Mouse (Mus musculus) c-Kit-negative CD71-positive TER-119-positive erythroid progenitor cells, embryonic 14.5 days (primary cell): ENCODE results near the gene Ggta1.
"Not testable (repeated sequence)": the region's sequence is repeated elsewhere in the genome, so short reads cannot be mapped to it uniquely, and the experiment has no call there.

ENCODE experiments used
- DNase-seq: peaks from one replicate; pipeline ENCODE4 v3.0.0-alpha.2; 2013; ENCODE audit warnings: low read depth, low spot score

The Ggta1 gene

DNA sequence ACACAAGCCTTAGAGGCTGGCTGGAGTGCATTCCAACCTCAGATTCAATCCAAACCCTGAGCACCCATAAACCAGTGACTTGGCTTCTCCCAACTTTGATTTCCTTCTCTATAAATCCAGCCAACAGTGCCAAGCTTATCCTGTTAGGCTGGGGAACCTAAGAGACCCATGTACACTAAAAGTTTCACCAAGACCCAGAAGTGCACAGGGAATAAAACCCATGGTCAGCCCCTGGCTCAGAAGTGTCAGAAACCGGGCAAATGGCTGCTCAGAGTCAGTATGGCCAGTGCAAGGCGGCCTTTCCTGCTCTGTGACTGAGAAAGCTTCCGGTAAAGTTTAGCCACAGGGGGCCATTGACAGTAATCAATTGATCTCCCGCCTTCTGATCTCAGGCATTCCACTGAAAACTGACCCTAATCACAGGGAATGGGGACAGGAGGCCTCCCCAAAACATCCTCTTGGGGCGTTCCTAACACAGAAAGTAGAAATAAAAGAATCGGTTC lies 2.6 kb downstream of the Ggta1 start:
- DNase-seq, result peak; percentile 16

DNA sequence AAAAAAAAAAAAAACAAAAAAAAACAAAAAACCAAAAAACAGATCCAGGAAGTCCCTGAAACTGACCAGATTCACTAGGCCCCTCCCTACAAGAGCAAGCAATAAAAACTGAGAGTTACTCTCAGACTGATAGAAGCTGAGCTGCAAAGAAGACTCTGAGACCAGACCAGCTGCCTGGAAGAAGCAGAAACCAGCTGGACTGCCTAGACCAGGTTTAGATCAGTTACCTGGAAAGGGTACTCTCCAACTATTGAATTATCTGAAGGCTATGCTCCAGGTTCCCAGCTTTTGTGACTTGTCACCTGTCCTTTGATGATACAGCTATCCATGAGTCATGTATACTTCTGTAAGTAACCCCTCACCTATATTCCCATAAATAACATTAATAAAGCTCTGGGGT lies 3.7 kb downstream of the Ggta1 start:
- no peak for DNase-seq

DNA sequence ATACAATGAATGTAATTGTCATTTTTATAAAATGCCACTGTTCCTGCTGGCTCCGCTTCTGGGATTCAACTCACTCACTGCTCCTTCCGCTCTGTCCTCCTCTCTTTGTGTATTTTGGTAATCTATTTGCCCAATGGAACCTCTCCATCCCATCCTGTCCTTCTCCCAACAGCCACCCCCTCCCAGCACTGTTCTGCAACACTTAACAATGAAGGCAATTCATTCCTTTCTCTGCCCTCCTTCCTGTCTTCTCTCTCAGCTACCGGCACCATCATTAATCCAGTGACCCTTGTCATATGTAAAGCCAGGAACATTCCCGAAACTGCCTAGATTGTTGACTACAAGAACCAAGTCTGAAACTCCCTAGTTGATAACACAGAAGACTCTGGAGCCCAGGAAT lies 4.6 kb downstream of the Ggta1 start:
- DNase-seq, result no peak

DNA sequence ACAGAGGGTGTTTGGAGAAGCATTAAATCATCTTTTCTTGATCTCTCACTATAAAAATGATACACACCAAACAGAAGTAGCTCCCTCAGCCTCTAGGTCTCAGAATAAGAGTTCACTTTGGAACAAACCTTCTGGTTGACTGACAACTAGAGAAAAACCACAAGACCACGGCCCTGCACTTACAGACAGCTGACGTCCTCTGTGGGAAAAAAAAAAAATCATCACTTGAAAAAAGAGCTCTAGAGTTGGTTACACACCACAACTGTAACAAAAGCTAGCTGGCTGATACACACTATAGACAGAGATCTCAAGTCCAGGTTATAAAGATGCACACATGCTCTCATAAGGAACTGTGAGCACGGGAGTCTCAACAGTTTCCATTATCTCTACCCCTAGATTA lies 9.3 kb downstream of the Ggta1 start:
- DNase-seq, result no peak

DNA sequence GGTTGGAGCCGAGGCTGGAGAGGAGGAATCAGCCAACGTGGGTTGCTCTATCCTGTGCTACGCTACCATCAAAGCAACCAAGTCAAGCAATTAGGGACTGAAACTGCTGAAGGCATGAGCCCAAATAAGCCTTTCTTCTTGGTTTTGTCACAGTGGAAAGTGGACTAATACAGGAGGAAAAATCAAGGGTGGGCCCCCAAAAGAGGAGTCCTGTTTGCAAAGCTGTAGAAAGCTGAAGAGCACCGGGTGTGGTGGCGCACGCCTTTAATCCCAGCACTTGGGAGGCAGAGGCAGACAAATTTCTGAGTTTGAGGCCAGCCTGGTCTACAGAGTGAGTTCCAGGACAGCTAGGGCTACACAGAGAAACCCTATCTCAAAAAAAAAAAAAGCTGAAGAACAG lies 10.3 kb downstream of the Ggta1 start:
- DNase-seq, result not testable (repeated sequence)

DNA sequence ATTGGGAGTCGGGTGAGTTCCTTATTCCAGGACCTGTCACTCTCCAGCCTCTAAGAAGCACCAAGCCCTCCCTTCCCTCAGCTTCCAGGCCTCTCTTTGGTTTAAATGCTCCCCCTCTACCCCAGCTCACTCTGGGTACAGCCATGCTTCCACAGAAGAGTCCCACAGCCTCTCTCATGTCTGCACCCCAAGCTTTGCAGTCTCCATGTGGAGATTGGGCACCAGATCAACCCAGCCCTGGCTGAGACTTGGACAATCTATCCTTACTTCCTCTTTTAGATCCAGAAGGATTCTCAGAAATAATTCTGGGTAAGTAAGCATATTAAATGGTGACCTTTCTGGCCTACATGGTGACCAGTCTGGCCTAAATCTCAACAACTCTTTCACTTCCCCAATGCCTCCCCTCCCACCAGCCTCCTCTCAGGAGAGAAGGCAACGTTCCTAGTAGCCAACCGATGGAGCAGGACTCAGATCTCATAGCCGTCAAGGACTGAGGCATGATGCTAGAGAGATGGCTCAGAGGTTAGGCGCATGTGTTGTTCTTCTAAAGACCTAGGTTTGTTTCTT lies 11.5 kb downstream of the Ggta1 start:
- no peak for DNase-seq

DNA sequence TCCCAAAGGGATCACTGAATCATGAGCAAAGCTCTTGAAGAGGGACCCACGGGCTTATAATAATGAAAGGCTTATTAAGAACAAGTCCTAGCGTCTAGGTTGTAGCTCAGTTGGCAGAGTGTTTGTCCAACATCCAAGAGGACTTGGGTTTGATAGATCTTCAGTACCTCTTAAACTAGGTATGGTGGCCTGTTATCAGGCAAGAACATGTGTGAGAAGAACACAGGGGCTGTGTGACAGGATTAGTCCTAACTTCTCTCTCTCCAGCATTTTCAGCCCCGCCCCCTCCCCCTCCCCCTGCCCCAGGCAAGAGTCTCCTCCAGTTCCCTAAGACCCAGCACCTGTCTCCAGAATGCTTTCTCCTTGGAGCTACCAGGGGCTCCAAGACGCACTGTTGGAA lies 12.2 kb downstream of the Ggta1 start:
- DNase-seq, result no peak

DNA sequence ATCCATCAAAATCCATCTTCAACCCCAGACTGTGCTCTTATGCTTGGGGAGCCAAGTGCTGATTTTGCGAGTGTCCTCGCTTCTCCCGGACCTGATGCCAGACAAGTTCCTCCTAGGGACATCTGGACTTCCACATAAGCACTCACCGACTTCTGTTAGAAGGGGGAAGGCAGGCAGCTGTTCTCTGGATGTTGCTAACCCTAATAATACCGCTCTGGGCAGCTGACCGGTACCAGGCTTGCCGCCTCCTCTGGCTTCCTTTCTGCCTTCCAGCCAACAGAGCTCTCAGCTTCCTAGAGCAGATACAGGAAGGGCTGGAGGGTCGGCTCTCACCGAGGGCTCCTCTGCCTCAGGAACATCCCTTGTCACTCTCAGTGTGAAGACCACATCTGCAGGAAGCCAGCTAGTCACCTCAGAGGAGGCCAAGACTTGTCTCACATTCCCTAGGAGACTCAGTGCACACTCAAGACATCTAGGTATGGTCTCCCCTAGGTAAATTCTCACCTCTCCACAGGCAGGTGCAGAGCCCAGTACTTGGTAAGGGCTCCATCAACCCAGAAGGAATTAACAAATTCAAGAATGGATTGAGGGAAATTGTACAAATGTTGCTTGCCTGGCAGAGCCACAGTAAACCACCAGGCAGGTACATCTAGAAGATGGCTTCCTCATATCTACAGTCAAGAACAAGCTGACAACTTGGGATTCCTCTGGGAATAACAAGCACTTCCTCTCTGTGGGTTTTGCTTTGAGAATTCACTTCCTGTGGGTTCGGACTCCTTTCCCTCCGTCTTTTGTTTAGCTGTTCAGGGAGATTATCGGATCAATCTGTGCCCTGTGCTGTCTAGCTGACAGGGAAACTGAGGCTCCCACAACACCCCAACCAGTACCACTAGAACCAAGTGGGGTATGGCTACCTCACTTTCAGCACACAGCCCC lies 13.1 kb downstream of the Ggta1 start:
- no peak for DNase-seq

DNA sequence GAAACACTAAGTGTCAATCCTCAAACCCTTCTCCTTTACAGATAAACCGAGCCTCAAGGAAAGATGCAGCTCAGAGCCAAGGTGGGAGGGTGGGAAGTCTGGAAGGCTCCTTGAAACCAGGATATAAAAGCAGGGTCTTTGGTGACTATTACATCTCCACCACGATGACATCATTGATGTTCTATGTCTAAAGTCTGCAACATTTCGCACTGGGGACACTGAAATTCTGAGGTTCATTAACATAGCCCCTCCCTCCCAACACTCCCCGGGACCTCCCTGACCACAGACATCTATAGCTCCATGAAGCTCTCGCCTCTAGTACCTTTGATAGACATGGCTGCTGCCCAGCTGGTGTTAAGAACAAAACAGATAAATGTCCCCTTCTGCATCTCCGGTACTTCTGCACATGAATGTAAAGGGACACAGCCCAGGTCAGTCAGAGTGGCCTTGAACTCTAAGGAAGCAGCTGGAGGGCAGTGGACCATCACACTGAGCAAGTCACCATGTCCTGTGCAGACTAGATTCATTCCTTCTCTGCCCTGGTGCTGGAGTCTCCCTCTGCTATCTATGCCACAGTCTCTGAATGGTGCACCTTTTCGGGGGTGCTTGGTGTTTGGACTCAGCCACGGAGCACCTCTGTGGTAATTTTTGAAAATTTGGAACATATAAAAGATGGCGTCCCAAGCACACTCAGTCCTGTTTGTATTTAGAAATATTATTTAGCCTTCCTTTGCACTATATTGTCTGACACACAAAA lies 13.9 kb downstream of the Ggta1 start:
- no peak for DNase-seq

DNA sequence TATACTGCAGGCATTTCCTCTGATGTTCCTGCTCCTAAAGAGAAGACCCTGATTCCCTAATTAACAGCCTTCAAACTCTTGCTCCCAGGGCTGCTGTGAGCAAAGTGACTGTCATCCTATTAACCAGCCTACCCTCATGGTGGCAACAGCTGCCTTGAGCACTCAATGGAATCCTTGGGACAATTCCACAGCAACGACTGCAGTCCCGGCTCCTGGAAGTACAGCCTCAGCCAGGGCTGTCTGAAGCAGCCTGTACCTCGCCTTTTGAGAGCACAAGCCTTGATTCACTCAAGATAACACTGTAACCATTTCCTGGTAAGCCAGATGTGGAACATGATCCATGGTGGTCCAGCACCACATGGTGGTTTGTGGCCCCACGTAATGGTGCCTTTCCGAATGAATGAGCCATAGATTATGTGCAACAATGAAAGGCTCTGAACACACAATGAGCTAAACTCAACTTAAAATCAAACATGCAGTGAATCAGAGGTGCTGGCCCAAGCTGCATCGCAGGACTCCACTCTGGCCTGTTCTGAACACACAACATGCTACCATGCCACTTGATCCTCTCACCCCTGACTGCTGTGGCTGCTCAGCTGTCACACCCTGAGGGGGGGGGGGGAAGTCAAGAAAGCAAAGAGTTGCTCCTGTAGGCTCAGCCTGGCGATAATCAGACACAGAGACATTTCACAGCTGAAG lies 14.7 kb downstream of the Ggta1 start:
- DNase-seq, result no peak

DNA sequence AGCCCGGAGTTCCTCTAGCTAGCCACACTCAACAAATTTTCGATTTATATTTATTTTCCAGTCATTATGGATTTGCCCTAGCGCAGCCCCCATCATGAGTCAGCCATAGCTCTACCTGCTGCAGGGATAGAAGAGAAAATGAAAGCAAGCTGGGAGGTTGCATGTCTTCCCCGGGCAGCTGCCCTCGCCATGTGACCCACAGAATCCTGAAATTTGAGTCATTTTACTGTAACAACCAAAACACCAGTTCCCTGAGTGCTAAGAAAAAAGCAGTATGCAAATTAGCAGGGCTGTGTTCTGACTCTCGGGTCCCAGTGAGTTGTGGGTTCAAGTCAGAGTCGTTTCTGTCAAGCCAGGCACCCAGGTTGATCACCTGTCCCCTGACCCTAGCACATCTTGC lies 15.6 kb downstream of the Ggta1 start:
- DNase-seq, result no peak

DNA sequence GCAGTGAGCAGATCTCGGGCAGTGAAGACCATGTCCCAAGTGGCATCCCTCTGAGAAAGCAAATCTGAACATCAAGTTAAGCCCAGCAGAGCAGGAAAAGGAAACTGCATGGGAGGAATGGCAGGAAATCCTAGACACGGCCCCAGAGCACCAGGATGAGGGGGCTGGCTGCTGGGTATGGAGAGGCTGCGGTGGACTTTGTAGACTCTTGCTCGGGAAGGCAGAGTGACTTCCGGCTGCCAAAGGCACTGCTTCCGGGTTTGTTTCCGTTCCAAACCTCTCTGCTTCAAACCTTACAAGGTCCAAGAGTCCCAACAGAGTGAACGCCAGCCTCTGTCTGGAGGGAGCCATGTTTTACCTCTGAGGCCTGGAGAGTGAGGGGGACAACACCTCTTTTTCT lies 16.2 kb downstream of the Ggta1 start:
- no peak for DNase-seq

DNA sequence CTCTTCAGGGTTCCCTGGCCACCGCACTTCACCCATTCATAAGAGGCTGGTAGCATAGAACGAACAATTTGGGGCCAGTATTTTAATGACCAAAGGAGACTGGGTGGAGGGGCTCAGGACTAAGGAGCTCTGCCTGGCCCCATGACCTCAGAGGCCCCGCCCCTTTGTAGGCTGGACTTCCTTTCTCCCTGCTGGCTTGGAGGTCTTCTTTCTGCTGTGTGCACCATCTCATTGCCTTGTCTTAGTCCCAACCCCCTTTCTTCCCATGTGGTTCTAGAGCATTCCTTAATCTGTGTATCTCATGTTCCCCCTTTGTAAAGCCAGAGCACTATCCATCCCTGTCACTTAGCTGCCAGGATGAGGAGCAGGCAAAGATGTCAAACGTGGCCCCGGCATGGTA lies 16.7 kb downstream of the Ggta1 start:
- DNase-seq, result no peak

DNA sequence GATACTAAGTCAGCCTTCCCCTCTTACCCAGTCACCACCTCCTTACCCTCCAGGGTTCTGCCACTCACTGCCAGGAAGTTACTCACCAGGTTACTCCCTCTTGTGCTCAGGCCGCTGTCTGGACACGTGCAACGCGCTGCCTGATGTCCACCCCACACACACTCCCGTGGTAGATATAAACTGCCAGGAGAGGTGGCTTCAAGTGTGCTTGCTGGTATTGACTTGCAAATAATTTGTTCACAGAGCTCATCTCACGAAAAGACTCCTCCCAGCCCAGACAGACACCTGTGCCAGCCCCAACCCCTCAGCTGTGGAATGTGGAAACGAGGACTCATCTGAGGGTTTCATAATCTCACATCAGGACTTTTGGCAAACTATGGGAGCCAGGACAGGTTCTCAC lies 17.4 kb downstream of the Ggta1 start:
- no peak for DNase-seq

DNA sequence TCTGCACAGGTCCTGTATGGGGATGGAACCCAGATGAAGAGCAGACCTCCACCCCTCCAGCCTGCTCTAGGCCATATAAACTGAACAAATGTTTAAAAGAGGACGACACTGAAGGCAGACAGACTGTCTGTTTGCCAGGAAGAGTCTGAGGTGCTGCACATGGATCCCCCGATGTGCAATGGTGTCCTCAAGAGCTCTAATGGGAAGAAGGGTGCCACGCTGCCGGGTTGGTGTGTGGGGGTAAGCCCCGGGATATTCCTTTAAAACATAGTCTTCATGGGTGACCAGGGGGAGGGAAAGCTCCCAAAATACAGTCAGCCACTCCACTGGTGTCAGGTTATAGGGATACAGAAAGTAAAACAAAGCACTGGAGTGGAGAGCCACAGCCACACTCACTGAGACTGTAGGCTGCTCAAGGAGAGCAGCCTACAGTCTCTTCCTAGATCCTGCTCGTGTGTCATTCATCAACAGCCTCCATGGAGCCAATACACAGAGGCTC lies 18.2 kb downstream of the Ggta1 start:
- no peak for DNase-seq

DNA sequence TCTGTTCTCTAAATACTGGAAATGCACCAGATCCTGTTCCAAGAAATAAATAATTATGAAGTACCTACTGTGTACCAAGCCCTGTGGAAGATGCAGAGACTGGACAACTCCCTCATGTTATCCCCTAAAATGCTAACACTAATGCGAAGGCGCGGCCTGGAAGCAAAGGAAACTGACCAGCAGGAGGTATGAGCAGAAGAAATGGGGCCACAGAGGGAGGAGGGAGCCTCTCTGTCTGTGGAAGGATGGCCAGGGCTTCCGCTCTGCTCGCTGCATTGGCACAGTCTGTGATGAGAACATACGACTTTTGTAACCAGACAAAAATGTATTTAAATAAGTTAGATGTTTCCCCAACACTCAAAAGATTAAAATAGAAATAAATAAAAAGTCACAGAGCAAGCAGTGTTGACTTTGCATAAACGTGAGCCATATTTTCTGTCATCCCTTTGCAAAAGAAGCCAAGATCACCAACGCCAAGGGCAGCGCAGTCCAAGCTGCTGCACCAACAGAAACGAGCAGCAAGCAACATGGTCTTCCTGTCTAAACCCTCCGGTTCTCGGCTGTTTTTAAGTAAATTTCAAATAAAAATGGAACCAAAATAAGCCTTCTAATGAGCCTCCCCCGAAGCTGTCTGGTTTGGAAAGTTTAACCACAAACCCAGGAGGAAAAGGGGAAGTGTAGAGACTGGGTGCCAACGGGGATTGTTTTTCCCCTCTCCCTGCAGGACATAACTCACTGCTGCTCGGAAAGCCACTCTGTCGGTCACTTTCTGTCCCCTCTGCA lies 18.9 kb downstream of the Ggta1 start:
- DNase-seq, result no peak

DNA sequence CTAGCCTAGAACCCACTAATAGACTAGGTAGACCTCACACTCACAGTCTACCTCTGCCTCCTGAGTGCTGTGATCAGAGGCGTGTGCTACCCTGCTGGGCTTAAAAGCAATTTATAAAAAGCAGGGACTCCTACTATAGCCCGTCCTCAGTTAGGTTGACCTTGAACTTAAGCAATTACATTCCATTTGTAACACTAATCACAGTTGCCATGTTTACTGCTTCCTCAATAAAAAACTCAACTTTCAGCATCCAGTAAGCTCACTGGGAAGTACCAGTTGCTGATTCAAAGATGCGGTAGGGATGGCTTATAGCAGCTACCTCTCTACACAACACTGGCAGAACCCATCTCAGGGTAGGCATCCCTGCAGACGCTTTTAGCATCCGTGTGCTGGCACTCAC lies 19.7 kb downstream of the Ggta1 start:
- DNase-seq, result no peak

DNA sequence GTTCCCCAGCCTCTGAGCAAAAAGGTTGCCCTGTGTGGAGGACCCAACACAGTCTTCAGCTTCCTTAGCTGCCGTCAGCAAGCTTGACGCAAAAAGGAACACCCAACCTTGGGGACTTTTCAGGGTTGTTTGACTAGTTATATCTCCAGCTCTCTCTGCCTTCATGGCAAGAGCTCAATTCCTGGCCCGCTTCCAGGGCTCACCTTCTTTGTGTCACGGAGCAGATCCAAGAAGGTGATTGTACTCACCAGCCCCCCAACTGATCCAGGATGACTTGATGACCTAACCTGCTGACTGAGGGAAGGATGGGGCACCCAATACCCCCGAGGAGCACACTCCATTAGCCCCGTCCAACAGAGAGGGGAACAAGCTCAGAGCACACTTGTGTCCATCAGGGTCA lies 21.0 kb downstream of the Ggta1 start:
- DNase-seq, result no peak

DNA sequence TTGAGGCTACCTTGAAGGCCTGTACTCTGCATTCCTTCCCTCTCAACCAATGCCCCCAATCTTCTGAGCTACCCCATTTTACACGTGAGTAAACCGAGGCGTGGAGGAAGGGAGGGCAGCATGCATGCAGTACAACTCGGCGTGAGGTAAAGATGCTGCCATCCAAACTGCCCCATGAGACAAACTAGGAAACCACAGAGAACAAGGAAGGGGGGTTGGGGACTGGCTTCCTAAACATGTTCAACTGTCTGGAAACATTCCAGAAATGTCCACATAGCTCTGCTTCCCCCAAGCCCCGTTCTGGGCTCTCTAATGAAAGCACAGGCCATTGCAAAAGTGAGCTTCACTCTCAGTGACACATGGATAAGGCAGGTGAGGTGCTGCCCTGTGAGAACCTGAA lies 21.6 kb downstream of the Ggta1 start:
- no peak for DNase-seq

DNA sequence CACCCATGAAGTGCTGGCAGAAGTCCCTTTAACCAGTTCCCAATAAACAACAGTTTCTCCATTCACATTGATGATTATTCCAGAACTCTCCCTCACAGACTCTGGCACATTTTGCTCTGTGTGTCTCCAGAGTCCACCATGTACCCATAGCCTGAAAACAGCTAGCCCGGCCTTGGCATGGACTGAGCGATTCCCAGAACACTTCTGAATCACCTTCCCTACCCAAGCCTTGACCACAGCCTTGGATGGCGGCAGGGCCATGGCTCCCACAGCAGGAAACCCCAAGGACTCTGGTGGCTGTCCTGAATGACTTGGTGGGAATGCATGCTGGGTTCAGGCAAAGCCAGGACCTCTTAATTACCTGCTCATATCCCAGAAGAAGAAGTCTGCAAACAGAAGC lies 22.6 kb downstream of the Ggta1 start:
- no peak for DNase-seq

DNA sequence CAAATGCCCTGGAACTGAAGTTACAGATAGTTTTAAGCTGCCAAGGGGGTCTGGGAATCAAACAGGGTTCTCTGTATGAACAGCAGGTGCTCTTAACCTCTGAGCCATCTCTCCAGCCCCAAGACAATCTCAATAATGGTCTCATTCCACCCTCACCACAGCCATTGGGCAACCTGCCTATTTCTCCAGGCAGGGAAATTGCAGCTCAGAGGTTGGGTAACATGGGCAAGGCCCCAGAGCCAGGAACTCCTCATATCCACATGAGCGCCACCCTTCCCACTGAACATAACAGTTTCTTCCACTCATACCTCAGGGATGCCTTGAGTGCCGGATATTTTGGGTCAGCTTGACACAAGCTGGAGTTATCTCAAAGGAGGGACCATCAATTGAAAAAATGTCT lies 25.2 kb downstream of the Ggta1 start:
- DNase-seq, result no peak
